Mouse (Mus musculus) ES-E14 (cell line): Measurements from ENCODE around the gene Magea6.
"Not testable (repeated sequence)": the region's sequence is repeated elsewhere in the genome, so short reads cannot be mapped to it uniquely, and the experiment has no call there.

ENCODE experiments used
- CHD2 ChIP-seq: IDR thresholded peaks from 2 replicates; pipeline ENCODE4 v1.6.1; 2014; ENCODE audit warnings: mild to moderate bottlenecking, low read depth, low read length, inconsistent platforms
- MAFK ChIP-seq: IDR thresholded peaks from 2 replicates; pipeline ENCODE4 v1.6.1; 2014; ENCODE audit warnings: mild to moderate bottlenecking, low read depth, low read length, inconsistent platforms; ENCODE audit not compliant: insufficient read depth
- ZC3H11A ChIP-seq: IDR thresholded peaks from 2 replicates; pipeline ENCODE4 v1.6.1; 2012; ENCODE audit warnings: low read depth, mild to moderate bottlenecking, inconsistent platforms, low read length, borderline replicate concordance
- ZNF384 ChIP-seq: IDR thresholded peaks from 2 replicates; pipeline ENCODE4 v1.6.1; 2012; ENCODE audit warnings: low read depth, low read length, inconsistent platforms

GRCm38 (mm10) chrX:154935887-154936286, at the start of gene Magea6:
- TF ChIP-seq MAFK, ZC3H11A, CHD2, ZNF384: not testable (repeated sequence)
